Mouse (Mus musculus): ENCODE results near the gene Plekha7.

Gene Plekha7

DNA sequence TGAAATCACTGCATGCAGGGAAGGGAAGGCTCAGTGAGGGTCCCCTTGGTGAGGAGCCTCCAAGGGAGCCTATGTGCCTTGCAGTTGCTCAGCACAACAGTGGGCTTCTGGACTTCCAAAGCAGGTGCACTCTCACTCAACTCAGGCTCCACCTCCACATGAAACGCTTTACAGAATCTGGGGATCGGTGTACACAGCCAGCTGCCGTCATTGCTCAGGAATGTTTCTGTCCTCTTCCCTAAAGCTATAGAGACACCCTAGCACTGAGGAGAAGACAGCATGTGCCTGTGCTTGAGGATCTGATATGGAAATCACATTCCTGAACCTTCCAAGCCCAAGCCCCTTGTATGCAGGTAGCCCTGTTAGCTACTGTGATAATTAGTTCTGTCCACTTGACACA lies 120.7 kb downstream of the Plekha7 start:
- DNase-seq (ENCODE audit: low read depth), result no peak

GRCm38 (mm10) chr7:116186847-116187246 lies 121.3 kb downstream of the Plekha7 start:
- DNase-seq (ENCODE audit: low read depth), result no peak

DNA sequence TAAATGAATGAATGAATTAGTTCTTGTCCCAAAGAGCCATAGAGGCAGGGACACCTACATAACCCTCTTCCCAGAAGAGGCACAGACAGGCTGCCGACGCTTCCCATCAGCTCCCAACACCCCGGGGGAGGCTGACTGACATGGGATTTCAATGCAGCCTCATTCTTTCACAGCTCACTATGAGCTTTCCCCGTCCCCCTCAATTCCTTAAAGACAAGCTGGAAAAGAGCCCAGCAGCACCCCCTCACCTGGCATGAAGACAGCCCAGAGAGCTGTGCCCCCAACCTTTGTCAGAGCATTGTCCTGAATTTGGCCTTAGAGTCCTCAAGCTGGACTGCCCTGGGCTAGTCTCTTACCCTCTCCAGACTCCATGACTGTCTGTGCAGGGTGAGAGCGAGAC lies 122.0 kb downstream of the Plekha7 start:
- DNase-seq (ENCODE audit: low read depth), result no peak

DNA sequence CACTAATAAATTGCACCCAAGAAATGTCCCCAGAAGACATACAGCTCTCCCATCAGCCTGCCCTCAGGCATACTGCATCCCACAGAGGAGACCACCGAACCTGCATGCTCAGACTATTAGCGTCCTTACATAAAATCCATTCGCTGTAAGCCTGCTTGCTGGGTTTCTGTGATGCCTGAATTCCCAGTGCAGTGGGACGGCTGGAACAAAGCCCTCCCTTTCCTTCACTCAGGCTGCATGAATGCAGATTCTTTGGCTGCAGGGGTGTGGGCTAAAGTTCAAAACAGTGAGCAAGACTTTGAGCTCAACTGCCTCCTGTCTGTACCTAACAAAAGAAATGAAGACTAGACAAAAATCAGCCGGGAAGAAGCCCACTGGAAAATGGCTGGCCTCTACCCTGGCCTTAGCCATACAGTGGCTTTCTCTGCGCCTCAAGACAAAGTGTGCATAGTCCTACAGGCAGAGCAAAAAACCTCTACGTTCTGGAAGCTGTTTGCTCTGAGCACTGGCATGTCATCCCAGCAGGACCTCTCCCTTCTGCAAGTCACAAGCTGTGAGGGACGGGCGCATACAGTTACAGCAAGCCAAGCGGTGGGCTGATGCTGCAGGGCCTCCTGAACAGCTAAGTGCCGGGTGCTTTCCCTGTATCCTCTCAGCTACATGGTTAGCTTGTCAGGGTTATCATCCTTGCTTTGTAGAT lies 123.7 kb downstream of the Plekha7 start:
- no peak for DNase-seq (ENCODE audit: low read depth)

DNA sequence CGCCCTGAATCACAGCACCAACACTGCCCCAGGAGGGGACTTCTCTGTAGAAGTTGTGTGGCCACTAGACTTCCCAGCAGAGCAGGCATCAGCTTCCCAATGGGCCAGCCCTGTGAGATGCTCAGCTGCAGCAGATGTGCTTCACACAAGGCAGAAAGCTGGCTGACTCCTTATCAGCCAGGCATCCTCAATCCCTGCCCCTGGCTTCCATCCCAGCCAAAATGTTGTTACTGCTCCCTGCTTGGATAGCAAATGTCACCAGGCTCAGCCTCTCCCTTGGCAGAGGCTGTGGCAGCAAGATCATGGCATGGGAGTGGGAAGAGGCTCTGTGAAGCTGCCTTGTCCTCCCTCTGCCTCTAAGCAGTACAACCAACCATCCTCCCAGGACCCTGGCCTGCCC lies 125.7 kb downstream of the Plekha7 start:
- no peak for DNase-seq (ENCODE audit: low read depth)

DNA sequence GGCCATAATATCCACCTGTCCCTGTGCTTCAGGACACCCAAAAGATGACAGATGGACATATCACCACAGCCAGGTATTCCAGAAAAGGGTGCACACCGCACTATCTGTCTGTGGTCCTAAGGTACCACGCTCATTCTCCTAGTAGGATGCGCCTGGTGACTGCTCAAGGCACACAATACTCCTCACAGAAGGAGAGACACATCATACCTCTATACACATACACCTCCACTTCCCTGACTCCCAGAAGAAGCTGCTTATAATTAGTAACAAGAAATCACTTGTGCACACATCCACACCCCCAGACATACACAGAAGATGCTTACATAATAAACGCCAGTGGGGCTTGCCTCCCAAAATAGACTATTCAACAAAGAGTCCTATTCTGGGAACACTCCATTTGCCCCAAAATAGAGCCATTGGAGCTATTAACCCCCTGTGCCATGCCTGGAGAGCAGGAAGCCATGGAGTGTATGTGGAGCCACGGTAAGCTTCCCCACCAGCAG lies 126.7 kb downstream of the Plekha7 start:
- DNase-seq (ENCODE audit: low read depth), result no peak

DNA sequence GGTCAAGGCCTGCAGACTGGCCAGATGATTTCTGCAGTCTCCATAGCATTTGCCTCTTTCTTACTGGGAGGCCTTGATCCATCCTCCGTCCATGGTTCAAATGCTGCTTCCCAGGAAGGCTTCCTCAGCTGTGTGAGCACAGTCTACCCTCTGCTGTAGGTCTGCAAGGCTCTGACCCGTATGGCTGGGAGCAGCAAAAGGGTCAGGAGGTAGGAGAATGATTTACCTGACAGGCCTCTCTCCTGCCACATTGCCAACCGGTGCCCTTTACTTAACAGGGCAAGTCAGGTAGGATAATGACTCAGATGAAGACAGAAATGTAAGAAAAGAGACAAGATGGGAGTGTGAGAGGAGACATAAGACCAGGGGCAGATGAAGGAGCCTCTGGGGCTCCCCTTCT lies 129.3 kb downstream of the Plekha7 start:
- DNase-seq (ENCODE audit: low read depth), result no peak

GRCm38 (mm10) chr7:116172774-116173173 lies 135.4 kb downstream of the Plekha7 start:
- DNase-seq (ENCODE audit: low read depth), result no peak

DNA sequence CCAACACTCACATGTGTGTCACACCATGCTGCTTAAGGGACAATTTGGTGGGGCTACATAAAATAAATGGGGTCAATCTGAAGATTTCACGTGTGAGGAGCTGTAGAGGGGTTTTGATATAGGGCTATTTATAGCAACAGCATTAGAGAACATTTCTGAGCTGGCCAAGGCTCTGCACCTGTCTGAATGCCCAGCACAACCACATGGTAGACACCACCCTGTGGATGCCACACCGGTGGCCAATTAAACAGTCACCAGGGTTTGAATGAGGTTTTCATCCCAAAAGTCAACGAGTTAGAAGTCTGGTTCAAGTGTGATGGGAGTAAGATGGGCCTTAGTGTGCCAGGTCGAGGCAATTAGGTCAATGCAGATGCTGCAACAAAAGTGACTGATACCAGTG lies 138.8 kb downstream of the Plekha7 start:
- DNase-seq (ENCODE audit: low read depth), result no peak

DNA sequence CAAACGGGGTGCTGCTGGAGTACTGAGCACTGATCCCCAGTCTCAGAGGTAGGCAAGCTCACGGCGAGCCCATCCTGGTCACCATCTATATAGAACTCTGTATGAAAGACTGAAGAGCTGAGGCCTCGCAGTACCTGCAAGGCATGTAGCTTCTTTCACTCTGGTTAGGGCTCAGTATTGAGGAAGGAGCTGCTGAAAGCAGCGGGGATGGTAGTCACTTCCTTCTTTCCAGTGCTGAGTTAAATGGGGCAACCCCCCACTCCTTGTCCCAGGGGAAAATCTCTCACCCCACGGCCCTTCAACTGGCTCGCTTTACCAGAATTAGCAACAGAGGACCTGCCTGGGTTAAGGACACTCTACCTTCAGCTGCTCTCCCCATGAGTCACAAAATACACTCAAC lies 140.0 kb downstream of the Plekha7 start:
- DNase-seq (ENCODE audit: low read depth), result no peak

DNA sequence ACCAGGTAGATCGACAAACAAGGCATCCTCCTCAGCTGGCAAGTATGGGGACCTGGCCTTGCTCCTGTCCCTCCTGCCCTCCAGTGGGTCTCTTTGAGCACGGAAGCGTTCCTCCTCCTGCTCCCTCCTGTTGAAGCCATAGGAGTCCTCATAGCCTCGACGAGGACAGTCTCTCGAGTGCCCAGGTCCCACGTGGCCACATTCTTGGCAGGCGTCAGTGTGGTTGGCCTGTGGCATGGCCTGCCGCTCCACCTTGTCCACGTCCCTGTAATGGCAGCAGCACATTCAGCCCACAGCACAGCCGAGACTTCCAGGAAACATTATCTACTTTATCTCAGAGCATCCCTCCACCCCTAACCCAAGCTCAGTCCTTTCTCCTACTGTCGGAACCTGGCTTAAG lies 143.9 kb downstream of the Plekha7 start:
- DNase-seq (ENCODE audit: low read depth), result no peak

GRCm38 (mm10) chr7:116161544-116161943 lies 146.6 kb downstream of the Plekha7 start:
- peak; percentile 37 for DNase-seq (ENCODE audit: low read depth)

- DNase-seq (ENCODE audit: low read depth), result no peak
Measured at GRCm38 (mm10) chr7:116156894-116157143, 151.4 kb downstream of the Plekha7 start.

GRCm38 (mm10) chr7:116156072-116156893 lies 151.9 kb downstream of the Plekha7 start:
- no peak for DNase-seq (ENCODE audit: low read depth)

DNA sequence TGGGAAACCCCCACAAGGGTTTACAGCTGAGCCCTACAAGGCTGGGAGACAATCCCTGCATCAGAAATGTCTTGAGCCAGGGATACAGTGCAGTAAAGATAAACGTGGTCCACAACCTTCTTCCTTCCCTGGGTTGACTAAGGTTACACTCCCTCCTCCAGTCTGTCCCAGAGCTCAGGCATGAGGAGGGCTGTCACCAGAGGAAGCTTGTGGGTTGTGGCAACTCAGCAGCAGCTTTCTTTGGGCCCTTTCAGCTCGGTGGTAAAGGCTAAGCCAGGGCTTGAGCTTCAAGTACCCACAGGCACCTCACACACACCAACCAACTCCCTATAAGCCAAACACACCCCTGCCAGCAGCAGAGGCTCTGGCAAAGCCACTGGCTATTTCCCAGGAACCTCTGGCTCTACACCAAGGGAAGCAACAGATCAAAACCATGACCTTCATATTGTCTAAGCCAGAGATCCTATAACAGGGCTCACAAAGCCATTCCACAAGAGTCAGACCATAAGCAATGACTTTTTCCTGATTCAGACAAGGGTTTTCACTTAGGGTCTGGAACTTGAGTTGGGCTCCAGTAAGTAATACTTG lies 154.3 kb downstream of the Plekha7 start:
- DNase-seq (ENCODE audit: low read depth), result no peak

- DNase-seq (ENCODE audit: low read depth), result peak; percentile 4
Measured at GRCm38 (mm10) chr7:116149568-116149967, 158.6 kb downstream of the Plekha7 start.

GRCm38 (mm10) chr7:116147114-116147513 lies 161.1 kb downstream of the Plekha7 start:
- no peak for DNase-seq (ENCODE audit: low read depth)

DNA sequence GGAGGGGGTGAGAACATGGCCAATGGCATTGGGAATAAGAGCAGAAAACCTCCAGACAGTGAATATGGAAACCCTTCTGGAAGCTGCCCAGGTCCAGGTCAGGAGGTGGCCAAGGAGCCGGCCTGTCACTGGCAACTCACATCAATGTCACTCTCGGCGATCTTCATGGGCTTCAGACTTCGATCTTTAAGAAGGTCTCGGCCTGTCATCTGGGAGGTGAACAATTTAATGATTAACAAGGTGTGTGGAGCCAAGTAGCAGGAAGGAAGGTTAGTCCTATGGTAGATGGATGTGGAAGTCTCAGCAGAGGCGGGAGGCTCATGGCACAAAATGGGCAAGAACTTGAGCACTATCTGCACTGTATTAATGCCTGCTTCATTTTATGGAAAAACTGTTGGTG lies 163.1 kb downstream of the Plekha7 start:
- no peak for DNase-seq (ENCODE audit: low read depth)

DNA sequence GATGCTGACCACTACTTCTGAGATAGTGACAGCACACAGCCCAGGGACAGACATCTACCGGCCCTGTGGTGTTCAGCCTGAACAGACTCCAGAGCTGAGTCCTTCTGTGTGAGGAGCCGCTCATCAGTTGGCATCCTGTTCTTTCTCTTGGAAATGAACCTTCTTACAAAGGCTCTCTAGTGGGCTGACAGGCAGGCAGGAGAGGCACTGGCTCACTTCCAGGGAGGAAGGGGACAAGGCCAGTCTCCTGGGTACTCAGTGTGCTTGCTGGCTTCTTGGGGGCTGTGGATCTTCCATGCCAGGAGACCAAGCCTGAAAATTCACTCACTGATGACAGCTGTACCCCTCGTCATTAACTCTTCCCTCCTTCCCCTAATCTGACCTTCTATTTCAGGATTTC lies 170.5 kb downstream of the Plekha7 start:
- no peak for DNase-seq (ENCODE audit: low read depth)

GRCm38 (mm10) chr7:116137149-116137548 lies 171.0 kb downstream of the Plekha7 start:
- no peak for DNase-seq (ENCODE audit: low read depth)

GRCm38 (mm10) chr7:116134413-116135292 lies 173.5 kb downstream of the Plekha7 start:
- no peak for DNase-seq (ENCODE audit: low read depth)

- peak; percentile 75 for DNase-seq (ENCODE audit: low read depth)
Measured at GRCm38 (mm10) chr7:116132078-116132477, 176.1 kb downstream of the Plekha7 start.
